Mouse (Mus musculus) heart, postnatal 36 days (tissue): ENCODE data around the gene Nmi. TPM values are rescaled to one million over a fixed set of nuclear protein-coding genes. Genes with fewer than 3 reads are reported as not detected.

Experiments used
- total RNA-seq, 2 experiments: library from RNA; stranded (reverse); gene quantifications; 2 replicates each; pipeline ENCODE4 v1.2.3; 2021

The Nmi gene
- total RNA-seq, 2 experiments from 2014 or later = 7.0 to 7.9 TPM

Other genes with a start within 250 kb of the Nmi start
- 1 to 10 TPM; 3.4 to 5.1 TPM for gene Rbm43, start 38.3 kb downstream of the Nmi start, total RNA-seq
- 1 to 10 TPM; 1.0 to 1.2 TPM for gene Tnfaip6, start 64.5 kb upstream of the Nmi start, total RNA-seq
- 10 to 100 TPM; 19.5 to 25.1 TPM for gene Rif1, start 99.3 kb upstream of the Nmi start, total RNA-seq